Mouse (Mus musculus): ENCODE measurements around the gene Maff.

Gene Maff

DNA sequence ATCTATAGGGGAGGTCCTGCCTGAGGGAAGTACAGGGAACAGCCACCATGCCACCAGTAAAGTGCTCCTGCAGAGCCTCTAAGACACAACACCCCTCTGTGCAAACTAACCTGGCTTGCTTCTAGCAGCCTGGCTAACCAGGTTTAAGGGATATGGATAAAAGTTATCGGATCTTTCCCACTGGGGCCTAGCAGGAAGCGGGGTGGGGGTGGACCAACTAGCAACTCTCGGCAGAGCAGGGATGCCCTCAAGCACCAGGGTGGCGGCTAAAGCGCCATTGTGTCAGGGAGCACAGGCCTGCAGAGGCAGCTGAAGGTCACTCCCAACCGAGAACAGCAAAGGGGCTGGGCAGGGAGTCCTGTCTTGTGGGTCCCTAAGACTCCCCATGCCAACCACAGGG lies 17.7 kb downstream of the Maff start:
- DNase-seq (ENCODE audit: low spot score) = no peak

DNA sequence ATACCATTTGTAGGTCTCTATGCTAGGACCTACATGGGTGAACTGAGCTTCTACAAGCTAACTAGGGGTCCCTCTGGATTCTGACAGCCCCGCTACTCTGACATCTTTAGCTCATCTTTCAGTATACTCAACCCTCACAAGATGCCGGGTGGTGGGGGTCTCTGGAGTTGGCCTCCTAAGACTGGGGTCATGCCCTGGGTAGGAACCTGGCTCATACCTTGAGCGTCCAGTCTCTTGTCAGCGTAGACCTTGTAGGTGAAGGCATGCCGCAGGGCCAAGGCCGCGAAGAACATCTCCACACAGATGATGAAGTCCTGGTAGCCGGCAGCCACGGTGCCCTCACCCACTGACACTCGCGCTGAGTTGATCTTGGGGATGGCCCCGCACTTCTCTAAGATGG lies 18.6 kb downstream of the Maff start:
- DNase-seq (ENCODE audit: low spot score) = no peak

DNA sequence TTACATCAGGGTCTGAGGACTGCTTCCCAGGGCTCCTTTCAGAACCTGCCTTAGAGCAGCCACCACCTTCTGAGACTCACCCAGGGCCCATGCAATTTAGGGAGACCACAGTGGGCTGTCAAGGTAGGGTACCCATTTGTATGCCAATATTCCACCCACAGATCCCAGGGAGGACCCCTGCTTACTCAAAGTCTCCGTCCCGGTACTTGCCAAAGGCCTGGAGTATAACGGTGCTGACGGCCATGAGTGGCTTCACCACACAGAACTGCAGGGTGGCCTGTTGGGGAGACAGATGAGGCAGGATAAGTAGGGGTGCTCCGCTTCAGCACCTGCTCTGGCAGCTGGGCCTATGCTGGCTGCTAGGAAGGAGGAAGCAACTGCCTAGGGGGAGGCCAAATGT lies 20.0 kb downstream of the Maff start:
- DNase-seq (ENCODE audit: low spot score) = no peak

DNA sequence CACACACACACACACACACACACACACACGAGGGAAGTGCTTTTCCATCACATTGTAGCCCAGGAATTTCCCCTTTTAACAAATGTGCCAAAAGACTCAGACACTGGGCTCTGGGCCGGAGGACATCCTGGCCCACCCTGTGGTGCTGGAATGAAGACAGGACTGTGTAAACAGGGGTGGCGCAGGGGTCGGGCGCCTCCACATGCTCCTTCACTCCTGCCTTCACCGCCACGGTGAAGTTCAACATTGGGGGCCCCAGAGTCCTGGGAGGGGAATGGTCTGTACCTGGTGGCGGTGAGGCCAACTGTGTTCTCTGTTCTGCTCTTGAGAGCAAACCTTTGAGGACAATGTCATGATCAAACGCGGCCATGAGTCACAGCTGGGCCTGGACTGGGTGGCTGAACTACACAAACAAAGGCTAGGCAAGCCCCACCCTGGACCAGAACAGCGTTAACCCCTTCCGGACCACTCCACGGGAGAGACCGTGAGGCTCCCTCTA lies 21.9 kb downstream of the Maff start:
- DNase-seq (ENCODE audit: low spot score) = no peak

DNA sequence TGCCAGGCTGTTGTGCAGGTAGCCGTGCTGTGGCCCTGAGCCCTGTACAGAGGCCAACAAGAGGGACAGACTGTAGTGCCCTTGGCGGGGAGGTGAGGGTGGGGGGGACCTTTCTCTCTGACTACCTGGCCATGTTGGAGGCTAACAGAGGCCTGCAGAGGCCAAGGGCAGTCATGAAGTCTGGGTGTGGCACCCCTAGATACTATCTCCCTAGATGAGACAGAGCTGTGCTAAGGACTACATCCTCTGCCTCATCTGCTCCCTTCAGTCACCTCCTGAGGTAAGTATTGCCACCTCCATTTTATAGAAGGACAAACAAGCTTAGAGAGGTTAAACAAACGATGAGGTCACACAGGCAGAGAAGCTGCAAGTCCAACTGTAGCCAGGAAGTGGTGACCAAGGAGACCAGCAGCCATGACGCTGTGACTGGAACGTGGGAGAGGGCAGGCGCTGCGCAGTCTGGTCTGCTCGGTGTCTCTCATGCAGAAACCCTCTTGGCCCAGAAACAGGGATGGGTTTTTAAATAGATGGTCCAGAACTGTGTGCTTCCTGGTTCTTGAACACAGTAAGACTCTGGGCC lies 22.5 kb downstream of the Maff start:
- DNase-seq (ENCODE audit: low spot score) = no peak

DNA sequence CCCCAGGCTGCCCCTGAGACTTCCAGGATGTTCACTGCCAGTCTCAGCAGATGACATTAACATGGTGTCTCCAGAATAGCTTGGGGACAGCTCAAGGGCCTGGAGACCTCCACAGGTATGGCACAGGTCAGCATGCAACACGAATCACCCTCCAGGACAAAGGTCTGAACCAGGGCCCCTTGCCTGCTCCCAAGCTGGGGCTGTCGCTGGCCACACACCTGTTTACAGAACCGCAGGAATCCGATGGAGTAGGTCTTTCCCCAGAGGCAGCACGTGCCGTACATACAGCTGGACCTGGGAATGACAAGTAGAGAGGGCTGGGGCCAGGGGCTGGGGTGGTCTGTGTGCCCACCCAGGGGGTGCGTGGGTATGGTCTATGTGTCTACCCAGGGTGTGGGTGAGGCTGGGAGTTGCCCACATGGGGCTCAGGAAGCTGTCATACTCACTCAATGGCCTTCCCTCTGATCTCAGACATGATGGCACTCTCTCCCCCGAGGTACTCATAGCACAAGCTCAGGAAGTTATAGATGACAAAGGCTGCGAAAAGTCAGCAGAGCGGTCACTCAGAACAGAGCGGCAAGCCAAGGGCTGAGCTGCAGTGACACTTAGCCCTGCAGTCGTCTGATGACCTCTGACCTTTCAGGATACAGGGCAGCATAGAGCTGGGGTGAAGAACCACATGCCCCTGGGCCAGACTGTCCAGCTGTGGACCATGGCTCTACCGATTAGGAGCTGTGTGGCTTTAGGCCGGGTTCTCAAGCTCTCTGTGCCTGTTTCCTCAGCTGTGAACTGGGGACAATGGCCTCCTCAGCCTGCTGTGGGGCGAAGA lies 23.2 kb downstream of the Maff start:
- DNase-seq (ENCODE audit: low spot score) = no peak

DNA sequence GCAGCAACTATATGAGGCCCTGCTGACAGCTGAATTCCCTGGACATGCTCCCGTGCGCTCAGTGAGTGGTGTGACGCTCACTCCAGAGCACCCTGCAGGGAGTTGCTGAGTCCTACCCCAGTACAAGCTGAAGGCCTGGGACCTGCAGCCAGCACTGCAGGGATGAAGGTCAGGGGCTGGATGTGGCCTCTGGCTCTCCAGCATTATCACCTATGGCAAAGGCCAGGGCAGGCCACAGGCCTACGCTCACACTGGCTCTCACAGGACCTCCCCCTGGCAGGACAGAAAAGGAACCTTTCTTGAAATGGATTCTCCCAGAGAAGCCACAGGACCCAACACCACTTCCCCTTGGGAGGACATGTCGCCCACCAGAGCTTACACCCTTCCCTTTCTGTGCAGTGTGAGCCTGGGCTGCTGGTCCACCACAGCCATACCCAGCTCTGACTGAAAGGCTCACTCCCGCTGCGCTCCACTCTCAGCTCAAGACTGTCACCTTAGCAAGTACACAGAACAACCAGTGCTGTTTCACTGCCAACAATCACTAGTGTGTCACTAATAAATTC lies 23.9 kb downstream of the Maff start:
- DNase-seq (ENCODE audit: low spot score) = no peak

DNA sequence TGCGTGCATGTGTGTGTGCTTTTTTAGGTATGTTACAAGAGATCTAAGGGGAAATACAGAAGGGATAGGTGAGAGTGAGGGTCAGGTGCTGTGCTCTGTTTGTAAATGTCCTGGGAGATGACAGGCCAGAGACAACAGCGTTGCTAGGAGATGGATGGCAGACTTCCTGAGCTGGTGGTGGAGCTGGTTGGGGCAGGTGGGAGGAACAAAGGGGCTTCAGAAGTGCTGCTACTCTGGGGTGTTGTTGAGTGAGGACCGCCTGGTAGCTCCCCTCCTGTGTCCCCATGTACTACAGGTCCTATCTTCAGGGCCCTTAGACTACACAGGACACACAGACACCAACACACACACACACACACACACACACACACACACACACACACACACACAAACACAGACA lies 28.3 kb downstream of the Maff start:
- DNase-seq (ENCODE audit: low spot score) = no peak

DNA sequence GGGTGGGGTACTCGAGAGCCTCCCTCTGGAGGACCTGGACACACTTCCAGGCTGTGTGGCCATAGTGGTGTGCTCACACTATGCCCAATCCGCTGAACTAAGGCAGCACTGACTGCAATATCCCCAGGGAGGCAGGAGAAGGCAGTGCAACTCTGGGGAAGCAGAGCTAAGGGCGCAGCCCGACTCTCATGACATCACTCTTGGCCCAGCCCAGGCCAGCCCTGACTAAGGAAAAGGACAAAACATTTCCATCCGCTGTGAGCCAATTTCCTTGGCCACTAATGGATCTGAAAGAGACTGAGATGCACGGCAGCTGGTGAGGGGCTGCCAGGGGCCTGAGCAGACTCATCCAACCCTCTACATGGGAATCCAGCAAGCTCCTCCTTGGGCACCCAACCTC lies 31.3 kb downstream of the Maff start:
- no peak for DNase-seq (ENCODE audit: low spot score)

DNA sequence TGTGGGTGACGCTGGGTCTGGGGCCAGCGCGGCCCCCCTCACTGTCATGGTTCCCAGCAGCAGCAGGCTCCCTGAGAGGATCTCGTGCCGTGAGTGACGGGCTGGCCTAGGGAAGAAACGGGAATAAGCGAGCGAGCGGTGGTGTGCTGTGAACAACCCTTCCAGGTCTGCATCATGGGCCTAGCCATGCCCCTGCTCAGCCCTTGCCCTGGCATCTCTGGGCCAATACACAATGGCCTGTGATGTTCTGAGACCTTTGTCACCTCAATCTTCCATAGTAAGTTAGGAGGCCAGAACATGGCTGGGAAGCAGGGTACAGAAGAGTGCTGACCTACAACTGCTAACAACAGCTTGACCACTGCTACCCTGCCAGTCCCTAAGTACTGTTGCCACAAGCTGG lies 32.2 kb downstream of the Maff start:
- DNase-seq (ENCODE audit: low spot score) = no peak

DNA sequence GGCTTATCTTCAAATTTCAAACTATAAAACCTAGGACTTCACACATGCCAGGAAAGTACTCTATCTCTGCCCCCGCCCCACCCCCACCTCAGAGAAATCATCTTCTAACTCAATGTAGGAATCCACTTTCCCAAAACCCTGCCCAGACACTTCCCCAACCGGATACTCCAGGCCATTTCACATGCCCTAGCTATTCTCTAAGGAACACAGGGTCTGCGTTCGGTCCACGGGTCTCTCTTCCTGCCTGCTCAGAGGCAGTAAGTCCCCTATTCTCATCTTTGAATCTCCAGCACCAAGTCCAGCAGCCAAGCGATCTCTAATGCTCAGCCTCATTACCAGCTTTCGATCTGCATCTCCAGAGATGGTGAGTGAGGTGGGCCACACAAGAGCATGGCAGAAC lies 33.2 kb downstream of the Maff start:
- DNase-seq (ENCODE audit: low spot score) = no peak

DNA sequence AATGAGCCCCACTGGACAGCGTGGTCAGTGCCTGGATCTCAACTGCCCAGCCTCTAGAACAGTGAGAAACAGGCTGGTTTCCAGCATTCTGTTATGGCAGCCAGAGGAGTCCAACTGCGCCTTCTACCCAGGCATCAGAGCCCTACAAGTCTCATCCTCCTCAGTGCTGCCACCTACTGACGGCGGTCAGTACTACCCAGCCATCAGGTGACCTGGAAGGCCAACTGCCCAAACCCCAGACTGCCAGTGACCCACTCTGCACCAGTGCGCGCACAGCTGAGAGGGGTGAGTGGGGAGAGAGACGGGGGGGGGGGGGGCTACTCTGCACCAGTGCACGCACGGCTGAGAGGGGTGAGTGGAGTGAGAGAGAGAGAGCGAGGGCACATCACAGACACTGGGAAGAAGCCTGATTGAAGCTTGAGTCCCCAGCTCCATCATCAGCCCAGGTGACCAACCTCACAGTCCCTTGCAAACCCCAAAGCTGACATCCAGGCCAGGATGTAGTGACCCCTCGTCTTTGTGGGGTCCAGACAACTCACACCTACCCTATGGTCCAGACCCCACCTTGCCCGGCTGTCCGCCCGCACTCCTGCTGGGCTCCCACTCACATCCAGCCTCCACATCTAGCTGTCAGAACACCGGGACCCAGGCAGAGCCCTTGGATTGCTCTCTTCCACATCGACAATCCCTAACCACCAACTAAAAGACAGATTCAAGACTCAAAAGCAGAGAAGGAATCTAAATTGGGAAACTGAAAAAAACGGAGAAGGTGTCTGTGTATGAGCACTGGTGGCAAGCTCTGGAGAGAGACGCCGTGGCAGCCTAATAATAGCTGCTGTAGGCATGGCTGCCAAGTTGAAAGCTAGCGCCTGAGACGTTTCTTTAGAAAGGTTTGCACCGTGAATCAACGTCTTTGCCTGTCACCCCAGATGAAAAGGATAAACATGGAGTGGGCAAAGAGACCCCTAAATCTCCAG lies 34.3 kb downstream of the Maff start:
- peak; percentile 56 for DNase-seq (ENCODE audit: low spot score)

DNA sequence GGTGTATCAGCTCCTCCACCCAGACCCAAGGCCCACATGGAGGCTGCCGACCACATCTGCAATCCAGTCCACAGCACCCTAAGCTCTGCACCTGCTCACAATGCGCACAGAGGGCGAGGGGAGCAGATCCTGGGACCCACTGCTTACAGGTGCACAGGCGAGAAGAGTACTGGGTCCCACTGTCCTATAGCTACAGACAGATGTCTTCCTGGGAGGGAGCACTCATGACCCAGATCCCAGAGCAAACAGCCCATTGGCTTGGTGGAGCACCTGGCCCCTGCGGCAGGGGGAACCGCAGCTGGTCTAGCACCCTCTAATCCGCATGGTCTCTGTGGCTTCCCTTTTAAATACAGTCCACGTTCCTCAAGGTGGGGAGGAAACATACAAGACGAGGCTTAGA lies 35.2 kb downstream of the Maff start:
- DNase-seq (ENCODE audit: low spot score) = no peak

DNA sequence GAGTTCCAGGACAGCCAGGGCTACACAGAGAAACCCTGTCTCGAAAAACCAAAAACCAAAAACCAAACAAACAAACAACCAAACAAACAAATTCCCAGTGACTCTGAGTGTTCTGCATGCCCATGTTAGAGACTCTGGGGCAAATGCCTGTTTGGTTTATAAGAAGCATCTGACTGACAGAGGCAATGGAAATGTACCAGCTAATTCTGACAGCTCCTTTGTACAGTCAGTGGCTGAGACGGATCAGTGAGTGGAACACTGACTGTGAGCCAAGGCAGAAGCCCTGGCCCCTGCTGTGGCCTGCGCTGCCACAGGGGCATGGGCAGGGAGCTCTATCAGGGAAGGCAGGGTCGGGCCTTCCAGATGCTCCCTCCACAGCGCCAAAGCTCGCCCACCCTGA lies 40.7 kb downstream of the Maff start:
- DNase-seq (ENCODE audit: low spot score) = no peak

DNA sequence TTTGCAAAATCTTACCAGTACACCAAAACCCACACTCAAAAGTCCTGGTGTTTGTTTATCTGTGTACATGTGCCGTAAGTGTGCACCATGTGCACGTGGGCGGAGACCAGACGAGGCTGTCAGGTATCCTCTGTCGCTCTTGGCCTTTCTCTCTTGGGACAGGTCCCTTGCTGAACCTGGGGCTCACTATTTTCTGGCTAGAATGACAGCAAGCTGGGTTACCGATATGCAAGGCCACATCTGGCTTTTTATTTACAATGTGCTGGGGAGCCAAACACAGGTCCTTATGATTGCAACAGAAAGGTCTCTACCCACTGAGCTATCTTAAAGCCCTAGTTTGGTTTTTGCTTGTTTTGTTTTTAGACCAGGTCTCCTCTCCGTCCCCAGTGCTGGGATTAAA lies 41.2 kb downstream of the Maff start:
- DNase-seq (ENCODE audit: low spot score) = no peak

DNA sequence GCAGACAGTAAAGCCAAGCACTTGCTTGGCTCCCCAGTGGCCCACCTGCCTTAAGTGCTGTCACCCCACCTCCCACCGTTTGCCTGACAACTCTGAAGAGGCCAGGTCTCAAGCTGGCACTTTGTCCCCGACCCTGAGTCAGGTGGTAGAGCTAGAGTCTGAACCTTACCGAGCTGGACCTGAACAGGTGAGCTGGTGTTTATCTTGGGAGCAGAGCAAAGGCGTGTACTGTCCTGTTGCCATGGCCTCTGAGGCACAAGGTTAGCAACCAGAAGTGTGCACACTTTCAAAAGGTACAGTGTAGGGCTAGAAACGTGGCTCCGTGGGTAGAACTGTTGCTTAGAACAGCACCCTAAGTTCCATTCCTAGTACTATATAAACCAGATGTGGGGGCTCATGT lies 41.8 kb downstream of the Maff start:
- no peak for DNase-seq (ENCODE audit: low spot score)

DNA sequence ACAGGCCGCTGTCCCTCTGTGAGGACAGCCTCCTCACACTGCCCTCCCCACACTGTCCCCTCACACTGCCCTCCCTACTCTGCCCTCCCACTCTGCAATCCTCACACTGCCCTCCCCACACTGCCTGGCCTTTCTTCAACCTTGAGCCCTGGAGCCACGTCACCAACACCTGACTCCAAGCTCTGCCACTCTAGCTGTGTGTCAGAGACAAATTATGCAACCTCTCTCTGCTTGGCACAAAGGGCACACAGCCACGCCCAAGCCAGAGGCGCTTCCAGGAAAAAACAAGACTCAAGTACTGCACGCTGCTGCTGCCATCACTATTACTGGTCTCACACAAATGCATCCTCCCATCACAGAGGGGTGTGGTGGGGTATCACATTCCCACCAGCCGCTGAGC lies 44.0 kb downstream of the Maff start:
- no peak for DNase-seq (ENCODE audit: low spot score)

DNA sequence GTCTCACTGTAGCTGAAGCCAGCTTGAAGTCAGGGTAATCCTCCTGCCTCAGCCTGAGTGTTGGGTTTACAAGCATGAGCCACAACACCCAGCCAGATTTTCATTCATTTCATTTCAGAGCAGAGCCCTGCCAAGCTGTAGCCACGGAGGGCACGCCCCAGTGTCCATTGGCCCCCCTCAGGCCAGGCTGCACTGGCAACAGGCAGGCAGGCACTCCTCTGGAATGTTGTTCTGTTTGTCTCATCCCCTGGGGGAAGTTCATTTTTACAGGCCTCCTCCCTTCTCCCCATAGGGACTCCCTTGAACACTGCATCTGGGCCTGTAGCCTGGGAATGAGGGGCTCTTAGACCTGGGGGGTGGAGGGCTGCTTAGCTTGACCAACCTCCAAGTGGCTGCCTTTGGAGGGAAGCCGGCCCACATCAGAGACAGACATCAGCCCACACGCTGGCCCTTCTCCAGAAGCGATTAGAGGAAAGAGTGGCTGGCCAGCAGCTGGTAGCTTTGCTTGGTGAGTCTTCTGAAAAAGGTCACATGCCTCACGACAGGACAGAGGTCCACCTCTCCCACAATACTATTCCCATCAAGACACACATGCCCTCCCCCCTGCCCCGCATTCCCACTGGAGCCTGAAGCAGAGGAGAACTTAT lies 45.1 kb downstream of the Maff start:
- no peak for DNase-seq (ENCODE audit: low spot score)

DNA sequence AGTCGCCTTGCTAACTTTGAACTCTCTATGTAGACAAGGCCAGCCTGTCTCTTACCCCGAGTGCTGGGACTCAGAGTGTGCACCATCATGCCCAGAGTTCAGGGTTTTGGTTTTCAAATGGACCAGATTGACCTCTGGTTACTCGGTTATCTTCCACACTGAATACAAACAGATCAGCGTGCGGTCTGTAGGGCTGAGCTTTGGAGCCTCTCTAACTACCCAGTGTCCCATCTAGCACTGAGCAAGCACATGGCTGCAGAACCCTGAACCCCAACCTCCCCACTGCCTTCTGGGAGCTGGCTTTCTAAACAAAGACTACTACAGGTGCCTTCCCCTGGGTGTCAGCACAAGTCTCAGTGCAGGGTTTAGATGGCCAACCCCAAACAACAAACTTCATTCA lies 46.1 kb downstream of the Maff start:
- no peak for DNase-seq (ENCODE audit: low spot score)

DNA sequence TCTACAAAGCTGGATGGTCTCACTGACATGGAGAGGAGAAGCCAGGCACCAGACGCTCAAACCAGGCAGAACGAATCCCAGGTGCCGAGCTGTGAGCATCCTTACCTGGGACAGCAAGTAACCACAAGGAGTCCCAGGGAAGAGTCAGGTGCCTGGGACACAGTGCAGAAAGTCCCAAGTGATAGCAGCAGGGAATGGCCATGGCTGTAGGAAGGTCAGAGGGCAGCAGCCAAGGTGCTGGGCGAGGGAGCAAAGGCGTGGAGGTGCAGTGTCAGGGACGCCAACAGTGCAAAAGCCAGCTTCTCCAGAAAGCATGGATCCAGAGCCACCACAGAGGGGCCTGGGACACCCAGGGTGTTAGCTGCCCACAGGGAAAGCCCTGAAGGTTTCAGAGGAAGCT lies 46.7 kb downstream of the Maff start:
- DNase-seq (ENCODE audit: low spot score) = no peak

DNA sequence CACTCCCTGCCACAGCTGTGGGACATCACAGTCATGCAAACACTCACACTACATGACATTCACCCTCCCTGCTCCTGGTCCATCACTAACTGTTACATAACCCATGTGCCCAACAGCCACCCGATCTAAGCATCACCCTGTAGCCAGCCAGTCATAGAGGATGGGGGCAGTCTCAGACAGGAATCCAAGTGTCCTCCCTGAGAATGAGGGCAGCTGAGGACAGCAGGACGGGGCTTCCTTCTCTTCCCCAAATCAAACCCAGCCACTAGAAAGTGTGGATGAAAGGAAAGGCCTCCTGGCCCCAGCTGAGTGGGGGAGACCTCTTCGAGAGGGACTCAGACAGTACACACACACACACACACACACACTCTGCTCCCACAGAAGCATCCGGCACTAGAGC lies 48.4 kb downstream of the Maff start:
- no peak for DNase-seq (ENCODE audit: low spot score)

DNA sequence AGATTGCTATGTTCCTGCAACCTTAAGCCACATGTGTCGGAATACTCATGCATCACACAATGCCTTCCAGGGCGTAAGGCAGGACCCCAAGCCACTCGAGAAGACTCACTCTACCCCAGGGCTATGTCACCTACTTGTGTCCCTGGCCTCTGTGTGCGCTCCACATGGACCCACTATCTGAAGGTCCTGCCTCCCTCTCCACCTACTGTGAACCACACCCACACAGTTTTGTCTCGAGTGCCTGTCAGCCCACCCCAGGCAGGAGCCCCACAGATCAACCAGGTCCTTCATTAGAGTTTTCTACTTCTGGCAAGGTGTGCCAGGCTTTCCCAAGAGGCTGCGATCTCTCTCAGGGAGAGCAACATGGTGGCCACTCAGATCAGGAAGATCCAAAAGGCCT lies 48.9 kb downstream of the Maff start:
- no peak for DNase-seq (ENCODE audit: low spot score)

All from c-Kit-positive CD71-positive TER-119-positive erythroid progenitor cells, embryonic 14.5 days (primary cell).